Mouse (Mus musculus): ENCODE measurements at regions not wholly inside any gene's neighbourhood (a gene's known extent, or its start where the extent isn't known, plus 50 kb on each side); places are given as distances from the start of the nearest gene placed in this dataset.

DNA sequence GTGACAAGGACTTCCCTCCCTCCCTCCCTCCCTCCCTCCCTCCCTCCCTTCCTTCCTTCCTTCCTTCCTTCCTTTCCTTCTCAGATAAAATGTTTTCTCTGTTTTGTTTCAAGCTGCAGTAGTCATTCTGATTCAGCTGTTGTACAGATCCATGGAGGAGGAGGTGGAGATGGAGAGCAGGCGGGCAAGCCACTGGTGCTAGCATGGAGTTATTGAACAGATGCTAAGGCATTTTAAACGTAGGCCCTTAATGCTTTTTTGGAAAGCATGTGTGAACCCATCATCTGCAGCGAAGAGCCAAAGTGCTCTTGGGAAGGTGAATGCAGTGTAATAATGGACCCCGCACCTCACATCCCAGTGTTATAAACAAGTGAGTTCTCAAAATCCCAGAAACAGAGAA, 164.1 kb upstream of the Palmd start:
- 89% methylated on average over 4 of the region's 4 CpGs for WGBS
- ATAC-seq (ENCODE audit: low FRiP score): no peak
- H3K9me3 ChIP-seq (ENCODE audit: control insufficient read depth, low read length): no peaks in the 10 kb centered on the region
- no peaks in the 10 kb centered on the region for H3K4me1 ChIP-seq (replicated peaks; ENCODE audit: control insufficient read depth, insufficient read depth, low read length)
- no peaks in the 10 kb centered on the region for H3K36me3 ChIP-seq (ENCODE audit: control insufficient read depth, insufficient read depth, low read length)
- DNase-seq (ENCODE audit: low spot score): no peak
- no peak overlapping the region for H3K27ac ChIP-seq (ENCODE audit: low read depth, low read length)
- no peak overlapping the region for H3K9ac ChIP-seq (ENCODE audit: low read depth, low read length)
- H3K4me3 ChIP-seq (ENCODE audit: low read depth, low read length): no peak overlapping the region
- no peak overlapping the region for H3K4me2 ChIP-seq (replicated peaks; ENCODE audit: low read depth, low read length)
- H3K27me3 ChIP-seq (ENCODE audit: control insufficient read depth, insufficient read depth, low read length): no peaks in the 10 kb centered on the region

DNA sequence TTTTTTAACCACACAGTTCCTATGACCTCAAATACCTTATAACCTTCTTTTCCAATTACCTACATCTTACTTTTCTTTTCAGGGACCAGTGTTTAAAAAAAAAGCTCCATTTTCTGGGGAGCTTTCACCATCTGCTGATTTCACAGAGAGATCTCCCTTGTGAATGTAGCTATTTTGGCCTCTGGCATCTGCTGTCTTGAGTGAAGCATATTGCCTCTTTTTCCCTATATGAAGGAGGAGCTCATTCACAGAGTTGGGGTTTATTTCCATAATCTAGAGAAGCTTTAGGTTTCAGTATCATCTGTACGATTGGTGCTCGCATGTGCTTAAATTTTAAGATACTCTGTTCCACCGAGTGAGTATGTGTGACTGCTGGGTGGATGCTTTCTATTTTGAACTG, 153.4 kb upstream of the Palmd start:
- DNase-seq (ENCODE audit: low spot score) (no peak), ATAC-seq (ENCODE audit: low FRiP score) (no peak)
- Histone ChIP-seq H3K27ac (ENCODE audit: low read depth, low read length) (no peak overlapping the region), H3K4me2 (replicated peaks; ENCODE audit: low read depth, low read length) (no peak overlapping the region), H3K9ac (ENCODE audit: low read depth, low read length) (no peak overlapping the region), H3K9me3 (ENCODE audit: control insufficient read depth, low read length) (no peaks in the 10 kb centered on the region), H3K4me1 (replicated peaks; ENCODE audit: control insufficient read depth, insufficient read depth, low read length) (no peaks in the 10 kb centered on the region), H3K36me3 (ENCODE audit: control insufficient read depth, insufficient read depth, low read length) (no peaks in the 10 kb centered on the region), H3K27me3 (ENCODE audit: control insufficient read depth, insufficient read depth, low read length) (no peaks in the 10 kb centered on the region), H3K4me3 (ENCODE audit: low read depth, low read length) (no peak overlapping the region)
- WGBS: 92% methylated on average over 3 of the region's 3 CpGs

DNA sequence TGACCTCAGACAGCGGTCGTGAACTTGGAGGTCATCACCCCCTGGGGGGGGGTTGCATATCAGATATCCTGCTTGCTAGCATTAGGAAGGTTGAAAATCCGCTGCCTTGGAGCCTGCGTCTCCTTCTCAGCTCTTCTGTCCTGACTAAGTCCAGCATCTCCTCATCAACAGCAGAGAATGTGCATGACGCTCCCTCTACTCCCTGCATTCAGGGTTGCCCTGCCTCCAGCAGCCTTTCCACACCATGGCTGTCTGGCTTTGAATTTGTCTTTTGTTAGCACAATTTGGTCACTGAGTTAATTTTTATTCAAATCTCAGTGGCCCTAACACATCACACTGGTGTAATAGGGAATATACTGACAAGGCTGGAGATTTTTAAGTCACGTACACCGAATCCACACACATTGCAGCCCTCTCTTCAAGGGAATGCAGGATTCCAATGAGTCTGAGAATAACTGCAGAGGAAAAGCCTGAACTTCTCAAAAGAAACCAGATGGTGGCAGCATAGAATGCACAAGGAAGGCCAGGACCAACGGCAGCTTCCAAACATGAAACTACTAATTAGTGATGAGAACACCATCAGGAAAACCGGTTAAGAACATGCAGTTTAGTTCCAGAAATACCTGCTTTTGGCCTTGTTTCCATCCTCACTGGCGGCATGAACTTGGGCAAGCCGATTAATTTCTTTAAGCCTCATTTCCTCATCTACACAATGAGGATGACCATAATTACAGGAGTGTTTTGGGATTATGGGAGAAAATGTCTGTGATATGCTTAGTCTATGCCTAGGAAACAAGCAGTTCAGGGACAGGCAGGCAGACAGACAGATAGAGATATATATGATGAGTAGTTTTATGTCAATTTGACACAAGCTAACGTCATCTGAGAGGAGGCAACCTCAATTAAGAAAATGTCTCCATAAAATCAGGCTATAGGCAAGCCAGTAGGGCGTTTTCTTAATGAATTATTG, 151.6 kb upstream of the Palmd start:
- Histone ChIP-seq H3K36me3 (ENCODE audit: control insufficient read depth, insufficient read depth, low read length) (no peaks in the 10 kb centered on the region), H3K9ac (ENCODE audit: low read depth, low read length) (no peak overlapping the region), H3K9me3 (ENCODE audit: control insufficient read depth, low read length) (no peaks in the 10 kb centered on the region), H3K27ac (ENCODE audit: low read depth, low read length) (no peak overlapping the region), H3K4me2 (replicated peaks; ENCODE audit: low read depth, low read length) (no peak overlapping the region), H3K4me1 (replicated peaks; ENCODE audit: control insufficient read depth, insufficient read depth, low read length) (no peaks in the 10 kb centered on the region), H3K27me3 (ENCODE audit: control insufficient read depth, insufficient read depth, low read length) (no peaks in the 10 kb centered on the region), H3K4me3 (ENCODE audit: low read depth, low read length) (no peak overlapping the region)
- ATAC-seq (ENCODE audit: low FRiP score): peak; percentile 67; the same call in 1 of the 2 replicates
- peak; percentile 55 for DNase-seq (ENCODE audit: low spot score)
- WGBS: 65% methylated on average over 13 of the region's 13 CpGs

DNA sequence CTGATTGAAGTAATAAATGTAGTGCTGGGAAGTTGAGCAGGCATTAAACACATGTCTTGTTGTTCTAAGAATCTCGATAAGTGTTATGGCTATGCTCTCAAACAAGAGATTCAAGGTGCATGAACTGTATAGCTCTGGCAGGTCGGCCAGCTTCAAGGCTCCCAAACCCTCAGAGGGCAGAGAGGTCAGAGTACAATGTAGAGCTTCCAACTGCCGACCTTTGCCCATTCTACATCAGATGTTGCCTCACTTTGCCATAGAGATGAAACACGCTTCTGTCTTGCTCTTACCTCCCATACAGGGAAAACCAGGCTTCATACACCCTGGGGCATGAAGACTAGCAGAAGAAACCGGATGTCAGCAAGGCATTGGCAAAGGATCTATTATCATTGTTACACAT, 150.8 kb upstream of the Palmd start:
- 80% methylated on average over 5 of the region's 5 CpGs for WGBS
- no peaks in the 10 kb centered on the region for H3K9me3 ChIP-seq (ENCODE audit: control insufficient read depth, low read length)

DNA sequence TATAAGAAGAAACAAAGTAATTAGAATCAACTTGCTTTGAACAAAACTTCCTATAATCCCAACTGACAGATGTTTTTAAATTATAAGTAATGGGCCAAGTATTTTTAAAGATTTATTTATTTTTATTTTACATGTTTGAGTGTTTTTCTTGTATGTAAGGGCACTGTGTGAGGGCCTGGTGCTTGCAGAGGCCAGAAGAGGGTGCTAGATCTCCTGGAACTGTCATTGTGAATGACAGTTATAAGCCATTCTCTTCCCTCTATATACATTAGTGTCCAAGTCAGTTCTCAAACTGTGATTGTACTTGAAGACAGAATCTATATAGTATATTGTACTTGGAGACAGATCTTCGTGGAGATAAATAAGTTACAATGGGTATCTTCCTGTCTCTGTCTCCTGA, 149.1 kb upstream of the Palmd start:
- no peaks in the 10 kb centered on the region for H3K27me3 ChIP-seq (ENCODE audit: control insufficient read depth, insufficient read depth, low read length)
- no peaks in the 10 kb centered on the region for H3K36me3 ChIP-seq (ENCODE audit: control insufficient read depth, insufficient read depth, low read length)
- H3K9me3 ChIP-seq (ENCODE audit: control insufficient read depth, low read length): no peaks in the 10 kb centered on the region
- H3K9ac ChIP-seq (ENCODE audit: low read depth, low read length): no peak overlapping the region
- H3K4me1 ChIP-seq (replicated peaks; ENCODE audit: control insufficient read depth, insufficient read depth, low read length): no peaks in the 10 kb centered on the region
- 73% methylated on average over 1 of the region's 1 CpGs for WGBS
- no peak overlapping the region for H3K27ac ChIP-seq (ENCODE audit: low read depth, low read length)
- DNase-seq (ENCODE audit: low spot score) (no peak), ATAC-seq (ENCODE audit: low FRiP score) (no peak)
- no peak overlapping the region for H3K4me3 ChIP-seq (ENCODE audit: low read depth, low read length)
- H3K4me2 ChIP-seq (replicated peaks; ENCODE audit: low read depth, low read length): no peak overlapping the region

More for the DNA sequence above, 150.8 kb upstream of the Palmd start:
- H3K4me3 ChIP-seq (ENCODE audit: low read depth, low read length): no peak overlapping the region
- no peak for ATAC-seq (ENCODE audit: low FRiP score)
- H3K4me2 ChIP-seq (replicated peaks; ENCODE audit: low read depth, low read length): no peak overlapping the region
- no peak for DNase-seq (ENCODE audit: low spot score)
- H3K27ac ChIP-seq (ENCODE audit: low read depth, low read length): no peak overlapping the region
- no peaks in the 10 kb centered on the region for H3K27me3 ChIP-seq (ENCODE audit: control insufficient read depth, insufficient read depth, low read length)
- no peaks in the 10 kb centered on the region for H3K36me3 ChIP-seq (ENCODE audit: control insufficient read depth, insufficient read depth, low read length)
- H3K4me1 ChIP-seq (replicated peaks; ENCODE audit: control insufficient read depth, insufficient read depth, low read length): no peaks in the 10 kb centered on the region
- no peak overlapping the region for H3K9ac ChIP-seq (ENCODE audit: low read depth, low read length)

DNA sequence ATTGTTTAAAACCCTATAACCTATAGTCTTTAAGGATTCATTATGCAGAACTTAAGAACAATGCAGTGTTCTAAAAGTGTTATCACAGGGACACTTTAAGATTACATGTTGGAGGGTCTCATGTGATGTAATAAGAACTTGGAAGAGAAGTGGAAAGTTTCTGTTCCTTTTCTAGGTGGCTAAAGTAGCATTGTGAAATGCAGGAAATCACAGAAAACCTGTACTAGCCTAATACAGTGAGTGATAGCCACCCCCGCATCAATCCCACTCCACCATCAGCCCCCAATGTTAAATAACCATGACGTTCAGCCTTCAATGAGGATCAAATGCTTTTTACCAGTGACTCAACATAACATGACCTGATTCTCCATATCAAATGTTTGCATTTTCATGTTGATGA, 147.4 kb upstream of the Palmd start:
- no peak for ATAC-seq (ENCODE audit: low FRiP score)
- H3K4me2 ChIP-seq (replicated peaks; ENCODE audit: low read depth, low read length): no peak overlapping the region
- 95% methylated on average over 2 of the region's 2 CpGs for WGBS

DNA sequence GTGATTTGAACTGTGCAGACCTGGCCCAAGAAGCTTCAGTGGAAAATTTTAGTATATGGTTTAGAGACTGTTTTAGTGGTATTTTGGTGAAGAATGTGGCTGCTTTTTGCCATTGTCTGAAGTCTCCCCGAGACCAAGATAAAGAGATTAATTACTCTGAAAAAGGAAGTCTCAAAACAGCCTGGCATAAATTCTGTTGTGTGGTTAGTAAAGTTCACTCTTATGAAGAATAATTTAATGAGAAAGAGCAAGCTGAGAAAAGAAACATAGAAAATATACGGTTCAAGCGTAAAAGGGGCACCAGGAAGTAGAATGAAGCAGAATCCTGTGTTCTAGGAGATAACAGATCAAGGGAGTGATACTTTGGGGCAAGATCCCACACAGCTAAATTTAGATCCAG, 144.0 kb upstream of the Palmd start:
- ATAC-seq (ENCODE audit: low FRiP score): no peak
- H3K27me3 ChIP-seq (ENCODE audit: control insufficient read depth, insufficient read depth, low read length): no peaks in the 10 kb centered on the region
- WGBS: 92% methylated on average over 3 of the region's 3 CpGs
- no peak overlapping the region for H3K4me3 ChIP-seq (ENCODE audit: low read depth, low read length)
- H3K27ac ChIP-seq (ENCODE audit: low read depth, low read length): no peak overlapping the region
- no peaks in the 10 kb centered on the region for H3K36me3 ChIP-seq (ENCODE audit: control insufficient read depth, insufficient read depth, low read length)
- DNase-seq (ENCODE audit: low spot score): no peak
- no peak overlapping the region for H3K9ac ChIP-seq (ENCODE audit: low read depth, low read length)
- H3K4me1 ChIP-seq (replicated peaks; ENCODE audit: control insufficient read depth, insufficient read depth, low read length): no peaks in the 10 kb centered on the region
- no peaks in the 10 kb centered on the region for H3K9me3 ChIP-seq (ENCODE audit: control insufficient read depth, low read length)
- no peak overlapping the region for H3K4me2 ChIP-seq (replicated peaks; ENCODE audit: low read depth, low read length)

More for the DNA sequence above, 147.4 kb upstream of the Palmd start:
- Histone ChIP-seq H3K36me3 (ENCODE audit: control insufficient read depth, insufficient read depth, low read length) (no peaks in the 10 kb centered on the region), H3K4me3 (ENCODE audit: low read depth, low read length) (no peak overlapping the region), H3K4me1 (replicated peaks; ENCODE audit: control insufficient read depth, insufficient read depth, low read length) (no peaks in the 10 kb centered on the region), H3K27ac (ENCODE audit: low read depth, low read length) (no peak overlapping the region), H3K27me3 (ENCODE audit: control insufficient read depth, insufficient read depth, low read length) (no peaks in the 10 kb centered on the region), H3K9me3 (ENCODE audit: control insufficient read depth, low read length) (no peaks in the 10 kb centered on the region), H3K9ac (ENCODE audit: low read depth, low read length) (no peak overlapping the region)
- no peak for DNase-seq (ENCODE audit: low spot score)

DNA sequence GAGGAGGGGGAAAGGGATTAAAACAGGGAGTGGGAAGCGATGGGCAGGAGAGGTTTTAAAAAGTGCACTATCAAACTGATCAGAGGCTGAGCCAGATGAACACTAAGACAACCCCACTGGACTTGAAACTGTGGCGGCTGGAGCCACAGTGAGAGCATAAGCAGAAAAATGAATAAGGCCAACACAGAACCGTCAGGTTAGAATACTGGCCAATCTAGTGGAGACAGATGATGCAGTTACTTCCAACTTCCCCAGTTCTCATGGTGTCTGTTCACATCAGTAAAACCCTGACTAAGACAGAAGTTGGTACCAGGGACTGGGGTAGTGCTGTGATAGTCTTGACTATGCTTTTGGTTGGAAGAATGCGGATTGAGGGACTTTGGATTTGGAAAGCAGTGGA, 143.5 kb upstream of the Palmd start:
- ATAC-seq (ENCODE audit: low FRiP score) (no peak), DNase-seq (ENCODE audit: low spot score) (no peak)
- Histone ChIP-seq H3K36me3 (ENCODE audit: control insufficient read depth, insufficient read depth, low read length) (no peaks in the 10 kb centered on the region), H3K27ac (ENCODE audit: low read depth, low read length) (no peak overlapping the region), H3K4me2 (replicated peaks; ENCODE audit: low read depth, low read length) (no peak overlapping the region), H3K9ac (ENCODE audit: low read depth, low read length) (no peak overlapping the region), H3K4me1 (replicated peaks; ENCODE audit: control insufficient read depth, insufficient read depth, low read length) (no peaks in the 10 kb centered on the region), H3K4me3 (ENCODE audit: low read depth, low read length) (no peak overlapping the region), H3K9me3 (ENCODE audit: control insufficient read depth, low read length) (no peaks in the 10 kb centered on the region), H3K27me3 (ENCODE audit: control insufficient read depth, insufficient read depth, low read length) (no peaks in the 10 kb centered on the region)
- whole genome bisulfite sequencing: 94% methylated on average over 4 of the region's 4 CpGs

Data from hindbrain, embryonic 11.5 days (tissue).